Mouse (Mus musculus): ENCODE measurements at regions not wholly inside any gene's neighbourhood (a gene's known extent, or its start where the extent isn't known, plus 50 kb on each side); places are given as distances from the start of the nearest gene placed in this dataset.

GRCm38 (mm10) chr15:50942429-50942828, 2942.3 kb upstream of the Gm7489 start:
- in situ Hi-C loops (cut with MboI; ENCODE audit: low sequenced_read_pairs) = no loop called here

GRCm38 (mm10) chr15:50944976-50945375, 2939.7 kb upstream of the Gm7489 start:
- in situ Hi-C loops (cut with MboI; ENCODE audit: low sequenced_read_pairs) = no loop called here

GRCm38 (mm10) chr15:50959109-50959508, 2925.6 kb upstream of the Gm7489 start:
- in situ Hi-C loops (cut with MboI; ENCODE audit: low sequenced_read_pairs) = no loop called here

GRCm38 (mm10) chr15:50963606-50964005, 2921.1 kb upstream of the Gm7489 start:
- in situ Hi-C loops (cut with MboI; ENCODE audit: low sequenced_read_pairs) = no loop called here

GRCm38 (mm10) chr15:50964236-50964635, 2920.5 kb upstream of the Gm7489 start:
- in situ Hi-C loops (cut with MboI; ENCODE audit: low sequenced_read_pairs) = no loop called here

- in situ Hi-C loops (cut with MboI; ENCODE audit: low sequenced_read_pairs) = no loop called here
Measured at GRCm38 (mm10) chr15:50967176-50967575, 2917.5 kb upstream of the Gm7489 start.

GRCm38 (mm10) chr15:50970637-50971036, 2914.1 kb upstream of the Gm7489 start:
- in situ Hi-C loops (cut with MboI; ENCODE audit: low sequenced_read_pairs) = no loop called here

- in situ Hi-C loops (cut with MboI; ENCODE audit: low sequenced_read_pairs) = no loop called here
Measured at GRCm38 (mm10) chr15:50972593-50972992, 2912.1 kb upstream of the Gm7489 start.

GRCm38 (mm10) chr15:50974002-50974754, 2910.5 kb upstream of the Gm7489 start:
- in situ Hi-C loops (cut with MboI; ENCODE audit: low sequenced_read_pairs) = no loop called here

- in situ Hi-C loops (cut with MboI; ENCODE audit: low sequenced_read_pairs) = no loop called here
Measured at GRCm38 (mm10) chr15:50989457-50989856, 2895.2 kb upstream of the Gm7489 start.

- in situ Hi-C loops (cut with MboI; ENCODE audit: low sequenced_read_pairs) = no loop called here
Measured at GRCm38 (mm10) chr15:50991667-50992066, 2893.0 kb upstream of the Gm7489 start.

GRCm38 (mm10) chr15:50992246-50992645, 2892.5 kb upstream of the Gm7489 start:
- in situ Hi-C loops (cut with MboI; ENCODE audit: low sequenced_read_pairs) = no loop called here

- in situ Hi-C loops (cut with MboI; ENCODE audit: low sequenced_read_pairs) = no loop called here
Measured at GRCm38 (mm10) chr15:50993121-50993520, 2891.6 kb upstream of the Gm7489 start.

GRCm38 (mm10) chr15:50995688-50996087, 2889.0 kb upstream of the Gm7489 start:
- in situ Hi-C loops (cut with MboI; ENCODE audit: low sequenced_read_pairs) = no loop called here

GRCm38 (mm10) chr15:50996296-50996695, 2888.4 kb upstream of the Gm7489 start:
- in situ Hi-C loops (cut with MboI; ENCODE audit: low sequenced_read_pairs) = no loop called here

- in situ Hi-C loops (cut with MboI; ENCODE audit: low sequenced_read_pairs) = no loop called here
Measured at GRCm38 (mm10) chr15:50997209-50997763, 2887.4 kb upstream of the Gm7489 start.

- in situ Hi-C loops (cut with MboI; ENCODE audit: low sequenced_read_pairs) = no loop called here
Measured at GRCm38 (mm10) chr15:51038968-51039367, 2845.7 kb upstream of the Gm7489 start.

GRCm38 (mm10) chr15:51070538-51070937, 2814.2 kb upstream of the Gm7489 start:
- in situ Hi-C loops (cut with MboI; ENCODE audit: low sequenced_read_pairs) = no loop called here

GRCm38 (mm10) chr15:51071132-51071656, 2813.5 kb upstream of the Gm7489 start:
- in situ Hi-C loops (cut with MboI; ENCODE audit: low sequenced_read_pairs) = no loop called here

- in situ Hi-C loops (cut with MboI; ENCODE audit: low sequenced_read_pairs) = no loop called here
Measured at GRCm38 (mm10) chr15:51073678-51074077, 2811.0 kb upstream of the Gm7489 start.

- in situ Hi-C loops (cut with MboI; ENCODE audit: low sequenced_read_pairs) = no loop called here
Measured at GRCm38 (mm10) chr15:51074196-51074595, 2810.5 kb upstream of the Gm7489 start.

- in situ Hi-C loops (cut with MboI; ENCODE audit: low sequenced_read_pairs) = no loop called here
Measured at GRCm38 (mm10) chr15:51083677-51084322, 2800.9 kb upstream of the Gm7489 start.
